Mouse (Mus musculus): Measurements from ENCODE around the gene Slc24a2. TPM values are rescaled to one million over a fixed set of nuclear protein-coding genes. Genes with fewer than 3 reads are reported as not detected.
A peak's percentile ranks its signal among the peaks of the same experiment; 100 is the strongest.

The Slc24a2 gene
- polyA plus RNA-seq, 1 experiment from 2014 or later, result 0.77 TPM

GRCm38 (mm10) chr4:87075761-87076160 is 154.5 kb downstream of the Slc24a2 start:
- Histone ChIP-seq H3K9me3 (ENCODE audit: control insufficient read depth, low read length) (no peaks in the 10 kb centered on the region), H3K27me3 (ENCODE audit: control insufficient read depth, insufficient read depth, low read length) (no peaks in the 10 kb centered on the region), H3K27ac (ENCODE audit: low read depth, low read length) (no peak overlapping the region), H3K9ac (ENCODE audit: low read length) (no peak overlapping the region), H3K36me3 (ENCODE audit: control insufficient read depth, insufficient read depth, low read length) (no peaks in the 10 kb centered on the region), H3K4me1 (replicated peaks; ENCODE audit: control insufficient read depth, insufficient read depth, low read length) (no peaks in the 10 kb centered on the region), H3K4me3 (ENCODE audit: low read depth, low read length) (no peak overlapping the region), H3K4me2 (ENCODE audit: low read depth, low read length, severe bottlenecking) (no peak overlapping the region)
- no peak for DNase-seq (ENCODE audit: low spot score)
- WGBS, result 52% methylated on average over 3 of the region's 3 CpGs
- no peak for ATAC-seq (replicated peaks; ENCODE audit: low FRiP score)

- Histone ChIP-seq H3K9me3 (ENCODE audit: control insufficient read depth, low read length) (no peaks in the 10 kb centered on the region), H3K4me1 (replicated peaks; ENCODE audit: control insufficient read depth, insufficient read depth, low read length) (no peaks in the 10 kb centered on the region), H3K36me3 (ENCODE audit: control insufficient read depth, insufficient read depth, low read length) (no peaks in the 10 kb centered on the region), H3K27me3 (ENCODE audit: control insufficient read depth, insufficient read depth, low read length) (no peaks in the 10 kb centered on the region), H3K4me2 (ENCODE audit: low read depth, low read length, severe bottlenecking) (no peak overlapping the region), H3K27ac (ENCODE audit: low read depth, low read length) (no peak overlapping the region), H3K4me3 (ENCODE audit: low read depth, low read length) (no peak overlapping the region), H3K9ac (ENCODE audit: low read length) (no peak overlapping the region)
- ATAC-seq (replicated peaks; ENCODE audit: low FRiP score) (no peak), DNase-seq (ENCODE audit: low spot score) (no peak)
- WGBS, result 64% methylated on average over 3 of the region's 3 CpGs
Observed at GRCm38 (mm10) chr4:87068121-87068520, 162.2 kb downstream of the Slc24a2 start.

- Histone ChIP-seq H3K27ac (ENCODE audit: low read depth, low read length) (no peak overlapping the region), H3K4me1 (replicated peaks; ENCODE audit: control insufficient read depth, insufficient read depth, low read length) (no peaks in the 10 kb centered on the region), H3K9ac (ENCODE audit: low read length) (no peak overlapping the region), H3K4me3 (ENCODE audit: low read depth, low read length) (no peak overlapping the region), H3K9me3 (ENCODE audit: control insufficient read depth, low read length) (no peaks in the 10 kb centered on the region), H3K4me2 (ENCODE audit: low read depth, low read length, severe bottlenecking) (no peak overlapping the region), H3K27me3 (ENCODE audit: control insufficient read depth, insufficient read depth, low read length) (no peaks in the 10 kb centered on the region), H3K36me3 (ENCODE audit: control insufficient read depth, insufficient read depth, low read length) (no peaks in the 10 kb centered on the region)
- no peak for ATAC-seq (replicated peaks; ENCODE audit: low FRiP score)
- 85% methylated on average over 5 of the region's 5 CpGs for WGBS
- no peak for DNase-seq (ENCODE audit: low spot score)
Observed at GRCm38 (mm10) chr4:87065227-87065626, 165.1 kb downstream of the Slc24a2 start.

GRCm38 (mm10) chr4:87064561-87064960 is 165.7 kb downstream of the Slc24a2 start:
- no peaks in the 10 kb centered on the region for H3K4me1 ChIP-seq (replicated peaks; ENCODE audit: control insufficient read depth, insufficient read depth, low read length)
- no peak overlapping the region for H3K27ac ChIP-seq (ENCODE audit: low read depth, low read length)
- no peak overlapping the region for H3K9ac ChIP-seq (ENCODE audit: low read length)
- no peak overlapping the region for H3K4me2 ChIP-seq (ENCODE audit: low read depth, low read length, severe bottlenecking)
- no peaks in the 10 kb centered on the region for H3K36me3 ChIP-seq (ENCODE audit: control insufficient read depth, insufficient read depth, low read length)
- 86% methylated on average over 2 of the region's 2 CpGs for WGBS
- no peak for DNase-seq (ENCODE audit: low spot score)
- ATAC-seq (replicated peaks; ENCODE audit: low FRiP score), result no peak
- H3K27me3 ChIP-seq (ENCODE audit: control insufficient read depth, insufficient read depth, low read length), result no peaks in the 10 kb centered on the region
- H3K9me3 ChIP-seq (ENCODE audit: control insufficient read depth, low read length), result no peaks in the 10 kb centered on the region
- no peak overlapping the region for H3K4me3 ChIP-seq (ENCODE audit: low read depth, low read length)

- Histone ChIP-seq H3K9me3 (ENCODE audit: control insufficient read depth, low read length) (no peaks in the 10 kb centered on the region), H3K4me2 (ENCODE audit: low read depth, low read length, severe bottlenecking) (no peak overlapping the region), H3K4me3 (ENCODE audit: low read depth, low read length) (no peak overlapping the region), H3K27me3 (ENCODE audit: control insufficient read depth, insufficient read depth, low read length) (no peaks in the 10 kb centered on the region), H3K9ac (ENCODE audit: low read length) (no peak overlapping the region), H3K4me1 (replicated peaks; ENCODE audit: control insufficient read depth, insufficient read depth, low read length) (no peaks in the 10 kb centered on the region; the same call in 1 of the 2 replicates), H3K27ac (ENCODE audit: low read depth, low read length) (no peak overlapping the region), H3K36me3 (ENCODE audit: control insufficient read depth, insufficient read depth, low read length) (no peaks in the 10 kb centered on the region)
- WGBS, result 77% methylated on average over 6 of the region's 6 CpGs
- ATAC-seq (replicated peaks; ENCODE audit: low FRiP score), result no peak
- no peak for DNase-seq (ENCODE audit: low spot score)
Observed at GRCm38 (mm10) chr4:87062771-87063253, 167.5 kb downstream of the Slc24a2 start.

GRCm38 (mm10) chr4:87061696-87062095 is 168.6 kb downstream of the Slc24a2 start:
- H3K9me3 ChIP-seq (ENCODE audit: control insufficient read depth, low read length), result no peaks in the 10 kb centered on the region
- no peaks in the 10 kb centered on the region for H3K27me3 ChIP-seq (ENCODE audit: control insufficient read depth, insufficient read depth, low read length)
- no peak overlapping the region for H3K4me3 ChIP-seq (ENCODE audit: low read depth, low read length)
- DNase-seq (ENCODE audit: low spot score) (no peak), ATAC-seq (replicated peaks; ENCODE audit: low FRiP score) (no peak)
- no peak overlapping the region for H3K9ac ChIP-seq (ENCODE audit: low read length)
- no peaks in the 10 kb centered on the region for H3K36me3 ChIP-seq (ENCODE audit: control insufficient read depth, insufficient read depth, low read length)
- no peak overlapping the region for H3K27ac ChIP-seq (ENCODE audit: low read depth, low read length)
- no peaks in the 10 kb centered on the region; the same call in 1 of the 2 replicates for H3K4me1 ChIP-seq (replicated peaks; ENCODE audit: control insufficient read depth, insufficient read depth, low read length)
- H3K4me2 ChIP-seq (ENCODE audit: low read depth, low read length, severe bottlenecking), result no peak overlapping the region
- 73% methylated on average over 2 of the region's 2 CpGs for whole genome bisulfite sequencing

GRCm38 (mm10) chr4:87057572-87057971 is 172.7 kb downstream of the Slc24a2 start:
- H3K27ac ChIP-seq (ENCODE audit: low read depth, low read length), result no peak overlapping the region
- DNase-seq (ENCODE audit: low spot score) (no peak), ATAC-seq (replicated peaks; ENCODE audit: low FRiP score) (0 out of 2 replicates have a peak, but pooled peaks have one; percentile 12)
- no peak overlapping the region for H3K9ac ChIP-seq (ENCODE audit: low read length)
- 64% methylated on average over 3 of the region's 3 CpGs for WGBS
- H3K27me3 ChIP-seq (ENCODE audit: control insufficient read depth, insufficient read depth, low read length), result no peaks in the 10 kb centered on the region
- H3K4me2 ChIP-seq (ENCODE audit: low read depth, low read length, severe bottlenecking), result no peak overlapping the region
- H3K4me1 ChIP-seq (replicated peaks; ENCODE audit: control insufficient read depth, insufficient read depth, low read length), result no peaks in the 10 kb centered on the region; the same call in 1 of the 2 replicates
- no peak overlapping the region for H3K4me3 ChIP-seq (ENCODE audit: low read depth, low read length)
- no peaks in the 10 kb centered on the region for H3K36me3 ChIP-seq (ENCODE audit: control insufficient read depth, insufficient read depth, low read length)
- no peaks in the 10 kb centered on the region for H3K9me3 ChIP-seq (ENCODE audit: control insufficient read depth, low read length)

- ATAC-seq (replicated peaks; ENCODE audit: low FRiP score) (no peak), DNase-seq (ENCODE audit: low spot score) (no peak)
- H3K27me3 ChIP-seq (ENCODE audit: control insufficient read depth, insufficient read depth, low read length), result no peaks in the 10 kb centered on the region
- H3K9ac ChIP-seq (ENCODE audit: low read length), result no peak overlapping the region
- no peaks in the 10 kb centered on the region for H3K9me3 ChIP-seq (ENCODE audit: control insufficient read depth, low read length)
- no peak overlapping the region for H3K4me2 ChIP-seq (ENCODE audit: low read depth, low read length, severe bottlenecking)
- no peaks in the 10 kb centered on the region for H3K36me3 ChIP-seq (ENCODE audit: control insufficient read depth, insufficient read depth, low read length)
- no peak overlapping the region for H3K27ac ChIP-seq (ENCODE audit: low read depth, low read length)
- no peak overlapping the region for H3K4me3 ChIP-seq (ENCODE audit: low read depth, low read length)
- H3K4me1 ChIP-seq (replicated peaks; ENCODE audit: control insufficient read depth, insufficient read depth, low read length), result no peaks in the 10 kb centered on the region; the same call in 1 of the 2 replicates
- 92% methylated on average over 7 of the region's 7 CpGs for WGBS
Observed at GRCm38 (mm10) chr4:87055768-87056167, 174.5 kb downstream of the Slc24a2 start.

- H3K4me2 ChIP-seq (ENCODE audit: low read depth, low read length, severe bottlenecking), result no peak overlapping the region
- no peaks in the 10 kb centered on the region for H3K27me3 ChIP-seq (ENCODE audit: control insufficient read depth, insufficient read depth, low read length)
- no peak overlapping the region for H3K27ac ChIP-seq (ENCODE audit: low read depth, low read length)
- H3K9ac ChIP-seq (ENCODE audit: low read length), result no peak overlapping the region
- no peaks in the 10 kb centered on the region for H3K9me3 ChIP-seq (ENCODE audit: control insufficient read depth, low read length)
- no peaks in the 10 kb centered on the region for H3K36me3 ChIP-seq (ENCODE audit: control insufficient read depth, insufficient read depth, low read length)
- WGBS, result 94% methylated on average over 5 of the region's 5 CpGs
- ATAC-seq (replicated peaks; ENCODE audit: low FRiP score) (no peak), DNase-seq (ENCODE audit: low spot score) (no peak)
- no peak overlapping the region for H3K4me3 ChIP-seq (ENCODE audit: low read depth, low read length)
- no peaks in the 10 kb centered on the region; the same call in 1 of the 2 replicates for H3K4me1 ChIP-seq (replicated peaks; ENCODE audit: control insufficient read depth, insufficient read depth, low read length)
Observed at GRCm38 (mm10) chr4:87052881-87053280, 177.4 kb downstream of the Slc24a2 start.

Data from forebrain, embryonic 11.5 days (tissue).